Mouse (Mus musculus) lung, postnatal 0 days (tissue): Measurements from ENCODE around the gene Gpr35. TPM values are rescaled to one million over a fixed set of nuclear protein-coding genes. Genes with fewer than 3 reads are reported as not detected.

ENCODE experiments used
- ATAC-seq: fragments of 200-750 bp; cut with Nextera tagmentation; 2 replicates; pipeline ENCODE4 v1.8.0; 2017; ENCODE audit warnings: moderate library complexity
- DNase-seq: peaks from one replicate; pipeline ENCODE4 v3.0.0-alpha.2; 2016; ENCODE audit warnings: low spot score
- H3K27ac ChIP-seq: fragments of 300-500 bp; sonication (generic); 2 replicates; pipeline ENCODE4 v1.5.1; 2014; ENCODE audit warnings: antibody characterized with exemption, mild to moderate bottlenecking, low read length, mixed read lengths
- H3K27me3 ChIP-seq: fragments of 300-500 bp; sonication (generic); replicated peaks from 2 replicates; pipeline ENCODE4 v1.6.1; 2014; ENCODE audit warnings: low read length, mixed read lengths; ENCODE audit not compliant: insufficient read depth
- H3K36me3 ChIP-seq: fragments of 300-500 bp; sonication (generic); 2 replicates; pipeline ENCODE4 v1.6.1; 2014; ENCODE audit warnings: low read length, mixed read lengths; ENCODE audit not compliant: insufficient read depth
- H3K4me1 ChIP-seq: fragments of 300-500 bp; sonication (generic); 2 replicates; pipeline ENCODE4 v1.6.1; 2014; ENCODE audit warnings: antibody characterized with exemption, low read depth, low read length, mixed read lengths; ENCODE audit not compliant: insufficient read depth
- H3K4me2 ChIP-seq: fragments of 300-500 bp; sonication (generic); replicated peaks from 2 replicates; pipeline ENCODE4 v1.6.1; 2014; ENCODE audit warnings: low read depth, mild to moderate bottlenecking, low read length, moderate library complexity, mixed read lengths
- H3K4me3 ChIP-seq: fragments of 300-500 bp; sonication (generic); 2 replicates; pipeline ENCODE4 v1.5.1; 2014; ENCODE audit warnings: low read depth, low read length
- H3K9ac ChIP-seq: fragments of 300-500 bp; sonication (generic); replicated peaks from 2 replicates; pipeline ENCODE4 v1.6.1; 2014; ENCODE audit warnings: low read depth, mild to moderate bottlenecking
- H3K9me3 ChIP-seq: fragments of 300-500 bp; sonication (generic); 2 replicates; pipeline ENCODE4 v1.6.1; 2016; ENCODE audit warnings: low read length, mixed read lengths
- CTCF ChIP-seq: IDR thresholded peaks from 2 replicates; pipeline ENCODE4 v1.5.1; 2016; ENCODE audit warnings: antibody characterized with exemption, mild to moderate bottlenecking
- EP300 ChIP-seq: IDR thresholded peaks from 2 replicates; pipeline ENCODE4 v1.6.1; 2016; ENCODE audit warnings: antibody characterized with exemption, mild to moderate bottlenecking, control low read depth
- WGBS: fragments of 180-500 bp; shearing (Covaris S2); extraction: QIAGEN DNeasy Blood & Tissue Kit; methylation state at CpG from one replicate; pipeline ENCODE4 v1.1.7; 2014; 5-methylcytosine and 5-hydroxymethylcytosine counted together
- polyA plus RNA-seq: library from polyadenylated mRNA; unstranded; fragments of >200 nt; fragmentation: Nextera tagmentation; extraction: Ambion mirVana; gene quantifications from 2 replicates; pipeline ENCODE4 v1.2.1, GENCODE M21; 2015

The Gpr35 gene
- polyA plus RNA-seq, 1 experiment from 2014 or later = 1.7 TPM

DNA sequence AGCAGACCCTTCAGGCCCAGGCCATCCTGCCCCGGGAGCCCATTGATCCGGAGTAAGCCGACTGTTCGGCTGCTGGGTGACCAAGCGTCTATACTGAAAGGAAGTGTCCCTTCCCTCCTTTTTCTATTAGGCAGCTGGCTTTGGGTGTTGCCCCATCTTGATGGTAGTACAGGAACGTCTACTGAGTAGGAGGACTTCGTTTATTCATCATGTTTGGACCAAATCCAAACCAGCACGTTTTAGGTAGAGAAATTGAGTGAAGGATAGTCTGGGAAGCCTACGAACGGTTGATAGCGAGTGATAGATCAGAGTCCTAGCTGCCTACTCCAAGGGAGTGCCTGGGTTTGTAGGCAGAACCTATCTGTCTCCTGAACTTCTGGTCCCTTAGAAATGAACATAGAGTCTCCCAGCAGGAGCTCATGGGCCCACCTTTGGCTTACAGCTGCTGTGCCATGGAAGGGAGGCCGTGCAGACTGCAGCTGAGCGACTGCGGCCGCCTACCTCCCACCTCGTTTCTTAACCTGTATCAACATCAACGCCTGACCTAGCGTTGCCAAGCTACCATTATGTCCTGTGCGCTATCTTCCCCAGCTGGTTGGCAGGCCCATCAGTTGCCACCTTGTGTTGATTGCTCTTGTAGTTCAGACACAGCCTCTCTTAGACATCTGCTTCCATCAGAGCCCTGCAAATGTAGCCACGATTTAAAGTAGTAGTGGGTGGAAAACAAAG lies 42.9 kb upstream of the Gpr35 start:
- Histone ChIP-seq H3K4me1 (peaks cover 22% of the 10 kb centered on the region), H3K9me3 (no peaks in the 10 kb centered on the region), H3K4me2 (peak overlapping the region; percentile 94), H3K27ac (peak overlapping the region; percentile 94), H3K4me3 (peak overlapping the region; percentile 70), H3K9ac (peak overlapping the region; percentile 59; the same call in 1 of the 2 replicates), H3K36me3 (no peaks in the 10 kb centered on the region), H3K27me3 (no peaks in the 10 kb centered on the region)
- DNase-seq = no peak
- WGBS = 39% methylated on average over 20 of the region's 20 CpGs
- TF ChIP-seq EP300 (no peak), CTCF (no peak)
- ATAC-seq = no peak

DNA sequence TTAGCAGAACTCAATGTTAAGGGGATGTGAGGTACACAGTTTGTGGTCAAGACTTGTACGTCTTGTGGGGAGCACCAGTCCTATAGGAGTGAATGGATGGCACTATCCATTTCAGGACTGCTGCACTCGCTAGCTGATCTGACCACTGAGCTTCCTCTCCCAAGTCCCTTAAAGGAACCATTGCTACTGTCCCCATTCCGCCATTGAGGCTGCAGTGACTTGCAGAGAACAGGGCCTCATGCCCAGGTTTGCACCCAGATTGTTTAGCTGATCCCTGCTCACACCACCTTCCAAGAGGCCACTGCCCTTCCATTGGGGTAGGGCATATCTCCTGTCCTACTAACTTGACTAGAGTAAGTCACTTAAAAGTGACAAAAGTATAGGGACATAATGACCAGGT lies 42.0 kb upstream of the Gpr35 start:
- H3K4me3 ChIP-seq = no peak overlapping the region
- H3K9ac ChIP-seq = no peak overlapping the region
- TF ChIP-seq EP300 (no peak), CTCF (no peak)
- WGBS = 99% methylated on average over 3 of the region's 3 CpGs
- no peak overlapping the region for H3K4me2 ChIP-seq
- DNase-seq (no peak), ATAC-seq (no peak)
- no peaks in the 10 kb centered on the region for H3K27me3 ChIP-seq
- no peaks in the 10 kb centered on the region for H3K36me3 ChIP-seq
- no peak overlapping the region for H3K27ac ChIP-seq
- no peaks in the 10 kb centered on the region for H3K9me3 ChIP-seq
- peaks cover 22% of the 10 kb centered on the region for H3K4me1 ChIP-seq

DNA sequence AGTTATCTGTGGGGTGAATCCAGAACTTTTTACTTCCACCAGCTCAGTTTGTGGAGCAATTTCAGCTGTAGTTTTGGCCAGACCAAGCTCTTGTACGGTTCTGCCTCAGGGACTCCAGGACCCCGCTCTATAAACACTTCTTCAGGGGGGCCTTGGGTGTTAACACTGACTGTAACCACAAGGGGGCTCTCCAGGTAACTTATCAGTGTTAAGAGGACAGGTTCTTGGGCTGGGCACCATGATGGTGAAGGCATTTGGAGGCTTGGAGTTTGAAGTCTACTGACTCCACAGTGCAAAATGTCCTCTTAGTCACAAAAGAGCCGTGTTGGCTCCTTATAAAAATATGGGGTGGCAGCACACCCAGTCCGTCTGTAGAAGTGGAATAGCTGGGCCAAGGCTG lies 41.6 kb upstream of the Gpr35 start:
- Histone ChIP-seq H3K4me1 (peaks cover 22% of the 10 kb centered on the region), H3K4me3 (no peak overlapping the region), H3K9ac (no peak overlapping the region), H3K36me3 (no peaks in the 10 kb centered on the region), H3K9me3 (no peaks in the 10 kb centered on the region), H3K4me2 (no peak overlapping the region), H3K27ac (no peak overlapping the region), H3K27me3 (no peaks in the 10 kb centered on the region)
- WGBS = 63% methylated on average over 4 of the region's 4 CpGs
- ATAC-seq (no peak), DNase-seq (no peak)
- TF ChIP-seq CTCF (peak; percentile 44), EP300 (no peak)

DNA sequence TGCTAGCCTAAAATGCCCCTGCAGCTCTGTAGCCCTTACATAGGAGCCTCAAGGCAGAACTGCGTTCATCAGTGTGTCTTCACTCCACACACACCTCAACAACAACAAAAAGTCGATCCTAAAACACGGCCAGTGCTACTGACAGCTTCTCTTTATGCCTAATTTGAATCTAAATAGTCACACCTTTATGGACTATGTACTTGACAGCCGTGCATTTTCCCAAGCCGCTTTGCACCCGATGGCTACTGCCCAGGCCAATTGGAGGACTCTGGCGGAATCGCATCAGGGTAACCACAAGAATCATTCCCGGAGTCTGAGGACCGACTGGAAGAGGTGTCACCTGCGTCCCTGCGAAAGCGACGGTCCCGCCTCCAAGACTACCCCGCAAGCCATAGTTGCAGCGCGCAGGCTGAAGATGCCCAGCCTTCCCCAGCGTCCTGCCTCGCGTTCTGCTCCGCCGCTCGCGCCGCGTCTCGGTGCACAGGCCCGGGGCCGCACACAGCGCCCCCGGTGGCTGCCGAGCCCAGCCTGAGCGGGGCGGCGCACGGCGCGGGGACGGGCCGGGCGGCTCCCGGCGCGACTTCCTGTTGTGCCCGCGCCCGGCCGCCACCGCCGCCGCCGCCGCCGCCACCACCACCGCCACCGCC lies 40.3 kb upstream of the Gpr35 start, which contains the start of gene Rnpepl1:
TSS of gene Rnpepl1 (plus strand) at position 545 of the 647 bp plus-strand sequence.
- Histone ChIP-seq H3K4me2 (peak within 1 kb of the TSS; percentile 96), H3K4me1 (peaks cover 22% of the 10 kb centered on the region), H3K9ac (peak within 1 kb of the TSS; percentile 89), H3K27ac (peak within 1 kb of the TSS; percentile 96), H3K27me3 (no peaks in the 10 kb centered on the region), H3K9me3 (no peaks in the 10 kb centered on the region), H3K4me3 (peak within 1 kb of the TSS; percentile 81), H3K36me3 (peaks cover 10% of the 10 kb centered on the region; the same call in 1 of the 2 replicates)
- DNase-seq = peak; percentile 81
- 1% methylated on average over 36 of the region's 57 CpGs for WGBS
- peak; percentile 74 for ATAC-seq
- TF ChIP-seq CTCF (peak; percentile 73), EP300 (no peak)

GRCm38 (mm10) chr1:92910925-92911720 lies 39.5 kb upstream of the Gpr35 start:
- H3K27me3 ChIP-seq = no peaks in the 10 kb centered on the region
- TF ChIP-seq CTCF (no peak), EP300 (no peak)
- no peaks in the 10 kb centered on the region for H3K9me3 ChIP-seq
- ATAC-seq = peak; percentile 51
- peaks cover 22% of the 10 kb centered on the region for H3K4me1 ChIP-seq
- under 1% methylated on average over 63 of the region's 85 CpGs for WGBS
- H3K4me2 ChIP-seq = peak overlapping the region; percentile 96
- H3K4me3 ChIP-seq = peak overlapping the region; percentile 81
- peaks cover 16% of the 10 kb centered on the region; the same call in 1 of the 2 replicates for H3K36me3 ChIP-seq
- peak; percentile 67 for DNase-seq
- peak overlapping the region; percentile 89 for H3K9ac ChIP-seq
- peak overlapping the region; percentile 96 for H3K27ac ChIP-seq

- no peak for TF ChIP-seq CTCF
- ATAC-seq (no peak), DNase-seq (no peak)
- Histone ChIP-seq H3K27ac (peak overlapping the region; percentile 96), H3K27me3 (no peaks in the 10 kb centered on the region), H3K9ac (peak overlapping the region; percentile 89; the same call in 1 of the 2 replicates), H3K4me3 (peak overlapping the region; percentile 81), H3K4me1 (peaks cover 22% of the 10 kb centered on the region), H3K36me3 (peaks cover 20% of the 10 kb centered on the region; the same call in 1 of the 2 replicates), H3K9me3 (no peaks in the 10 kb centered on the region), H3K4me2 (peak overlapping the region; percentile 96)
- 36% methylated on average over 8 of the region's 8 CpGs for WGBS
These were observed 38.9 kb upstream of the Gpr35 start for GRCm38 (mm10) chr1:92911721-92912138.
